Mouse (Mus musculus) NIH3T3 (cell line): ENCODE results near the gene Wbp1.

Experiments
- DNase-seq: peaks from one replicate; pipeline ENCODE4 v3.0.0-alpha.2; 2012; ENCODE audit warnings: low read depth

Wbp1 gene

DNA sequence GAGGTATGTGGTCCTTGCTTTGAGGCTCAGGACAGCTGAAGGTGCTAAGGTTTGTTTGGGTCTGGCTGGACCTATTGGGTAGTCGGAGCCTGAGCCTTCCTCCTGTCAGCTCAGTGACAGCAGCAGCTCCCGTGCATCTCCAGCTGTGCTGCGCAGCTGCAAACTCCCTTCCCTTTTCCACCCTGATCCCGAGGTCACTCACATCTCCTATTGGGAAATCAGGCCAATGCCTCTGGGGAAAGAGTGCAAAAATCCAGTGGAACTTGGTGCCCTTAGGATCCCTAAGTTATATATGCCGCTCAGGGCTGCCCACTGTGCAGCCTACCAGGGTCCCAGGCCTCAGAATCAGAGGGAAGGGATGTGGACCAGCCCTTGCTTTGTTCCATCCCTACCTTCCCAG, 37.9 kb downstream of the Wbp1 start:
- DNase-seq, result no peak

GRCm38 (mm10) chr6:83080210-83080609, 41.1 kb downstream of the Wbp1 start:
- DNase-seq, result no peak

DNA sequence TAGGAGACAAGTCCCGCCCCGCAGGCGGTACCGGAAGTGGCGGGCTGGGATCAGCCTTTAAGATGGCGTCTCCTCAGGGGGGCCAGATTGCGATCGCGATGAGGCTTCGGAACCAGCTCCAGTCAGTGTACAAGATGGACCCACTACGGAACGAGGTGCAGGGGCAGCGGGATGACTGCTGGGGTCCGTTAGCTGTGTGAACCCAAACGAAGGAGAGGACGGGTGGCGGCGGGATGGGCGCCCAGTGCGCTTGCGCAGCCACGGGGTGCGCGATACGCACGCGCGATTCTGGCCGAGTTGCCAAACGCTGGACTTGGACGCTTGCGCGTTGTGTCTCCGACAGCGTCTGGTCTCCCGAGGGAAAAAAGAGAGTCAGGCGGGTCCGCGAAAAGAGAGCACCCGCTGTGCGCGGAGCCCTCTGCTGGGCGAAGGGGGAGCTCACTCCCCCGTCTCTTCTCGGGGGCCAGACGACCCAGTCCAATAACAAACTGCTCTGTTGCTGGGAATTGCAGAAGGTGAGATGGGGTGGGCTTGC, 43.0 kb downstream of the Wbp1 start:
- DNase-seq, result peak; percentile 99

- DNase-seq, result peak; percentile 85
These were observed 43.6 kb downstream of the Wbp1 start, which contains the start of gene Pcgf1 for GRCm38 (mm10) chr6:83077630-83078323. Gene Pcgf1, plus strand, starts transcription at chr6:83077869.

DNA sequence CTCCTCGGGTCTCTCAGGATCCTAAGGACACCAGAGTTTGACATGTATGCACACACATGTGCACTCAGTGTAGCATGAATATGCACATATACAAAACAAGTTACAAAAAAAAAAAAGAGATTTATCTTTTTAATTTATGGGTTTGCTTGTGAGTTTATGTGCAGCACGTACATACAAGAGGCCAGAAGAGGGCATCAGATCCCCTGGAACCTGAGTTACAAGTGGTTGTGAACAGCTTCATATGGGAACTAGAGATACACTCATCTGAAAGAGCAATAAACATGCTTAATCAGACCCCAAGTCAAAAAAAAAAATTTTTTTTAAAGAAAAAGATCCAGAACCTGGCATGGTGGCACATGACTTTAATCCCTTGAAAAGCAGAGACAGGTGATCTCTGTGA, 46.4 kb downstream of the Wbp1 start:
- DNase-seq, result peak; percentile 55

DNA sequence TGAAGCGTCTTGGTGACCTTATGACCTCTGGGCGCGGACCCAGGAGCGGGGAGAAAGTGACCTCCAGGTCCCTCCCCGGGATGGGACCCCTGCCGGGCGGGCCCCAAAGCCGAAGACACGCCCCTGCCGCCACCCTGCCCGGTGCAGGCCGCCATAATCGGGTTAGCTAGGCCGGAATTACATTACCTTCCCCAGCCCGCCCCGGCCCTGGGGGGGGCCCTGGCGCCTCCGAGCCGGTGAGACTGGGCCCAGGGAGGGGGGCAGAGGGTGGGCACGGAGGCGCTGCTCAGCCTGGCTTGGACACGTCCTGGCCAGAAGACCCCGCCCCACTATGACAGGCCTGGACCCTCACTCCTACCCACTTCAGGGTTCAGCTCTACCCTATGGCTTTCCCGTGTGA, 50.1 kb downstream of the Wbp1 start:
- DNase-seq, result no peak

GRCm38 (mm10) chr6:83070311-83071219, 50.8 kb downstream of the Wbp1 start:
- DNase-seq, result no peak

- no peak for DNase-seq
These were observed 51.3 kb downstream of the Wbp1 start, which contains the start of gene Tlx2 for GRCm38 (mm10) chr6:83070247-83070310. Gene Tlx2, minus strand, starts transcription at chr6:83070293.

DNA sequence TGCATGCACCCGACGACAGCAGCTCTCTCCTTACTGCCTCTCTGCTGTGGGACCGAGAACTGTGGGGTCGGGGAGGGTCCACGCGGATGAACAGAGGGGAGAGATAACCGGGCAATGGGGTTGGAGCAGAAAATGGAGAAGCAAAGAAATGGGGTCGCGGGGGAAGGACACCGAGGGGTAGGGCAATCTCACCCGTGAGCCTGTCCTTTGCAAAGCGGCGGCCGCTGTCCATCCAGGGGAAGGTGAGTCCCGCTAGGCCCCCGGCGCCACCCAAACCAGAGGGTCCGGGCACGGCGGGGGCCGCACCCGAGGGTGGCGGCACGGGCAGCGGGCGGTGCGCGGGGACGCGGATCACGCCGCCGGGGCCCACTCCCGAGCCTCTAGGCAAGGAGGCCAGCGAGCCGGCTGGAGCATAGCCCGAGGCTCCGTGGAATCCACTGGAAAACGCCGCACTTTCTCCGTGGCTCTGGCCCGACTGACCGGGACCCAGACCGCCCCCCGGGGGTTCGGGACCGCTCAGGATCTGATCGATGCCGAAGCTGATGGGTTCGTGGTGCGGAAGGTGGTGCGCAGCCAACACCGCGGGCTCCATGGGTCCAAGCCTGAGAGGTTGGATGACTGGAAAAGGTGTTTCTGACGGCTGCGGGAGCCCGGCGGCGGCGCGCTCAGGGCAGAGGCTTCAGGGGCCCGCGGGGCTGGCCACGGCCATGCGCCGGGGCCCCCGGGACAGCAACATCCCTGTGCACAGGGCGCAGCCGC, 51.7 kb downstream of the Wbp1 start:
- no peak for DNase-seq
